Mouse (Mus musculus) kidney, adult 2 months (tissue): ENCODE results near the gene Pram1. TPM values are rescaled to one million over a fixed set of nuclear protein-coding genes. Genes with fewer than 3 reads are reported as not detected.
"Not testable (repeated sequence)": the region's sequence is repeated elsewhere in the genome, so short reads cannot be mapped to it uniquely, and the experiment has no call there.

Experiments used
- DNase-seq: peaks from one replicate; pipeline ENCODE4 v3.0.0; 2021
- H3K27ac ChIP-seq: fragments of 200-500 bp; 2 replicates; pipeline ENCODE4 v1.5.1; 2012; ENCODE audit warnings: low read depth, low read length, control low read depth, inconsistent platforms; ENCODE audit not compliant: insufficient read depth
- H3K27me3 ChIP-seq: fragments of 200-500 bp; replicated peaks from 2 replicates; pipeline ENCODE4 v1.6.1; 2012; ENCODE audit warnings: mild to moderate bottlenecking, moderate library complexity, low read length, inconsistent platforms; ENCODE audit not compliant: control insufficient read depth, insufficient read depth
- H3K36me3 ChIP-seq: fragments of 200-500 bp; 2 replicates; pipeline ENCODE4 v1.6.1; 2012; ENCODE audit warnings: mild to moderate bottlenecking, moderate library complexity, low read length, inconsistent platforms; ENCODE audit not compliant: control insufficient read depth, insufficient read depth
- H3K4me1 ChIP-seq: fragments of 200-500 bp; 2 replicates; pipeline ENCODE4 v1.6.1; 2011; ENCODE audit warnings: low read length; ENCODE audit not compliant: control insufficient read depth, insufficient read depth
- H3K4me3 ChIP-seq: fragments of 200-500 bp; 2 replicates; pipeline ENCODE4 v1.5.1; 2011; ENCODE audit warnings: mild to moderate bottlenecking, low read depth, low read length, control low read depth; ENCODE audit not compliant: insufficient read depth
- CTCF ChIP-seq: fragments of 200-500 bp; conservative IDR thresholded peaks from 2 replicates; pipeline ENCODE4 v1.5.1; 2011; ENCODE audit warnings: low read depth, mild to moderate bottlenecking, control low read depth, low read length, moderate library complexity, mixed read lengths; ENCODE audit not compliant: insufficient read depth, insufficient read length
- POLR2A ChIP-seq: fragments of 200-500 bp; IDR thresholded peaks from one replicate; pipeline ENCODE4 v1.6.1; 2011; ENCODE audit warnings: low read depth, low read length, control low read depth
- WGBS: fragments of 180-500 bp; shearing (Covaris S2); methylation state at CpG from one replicate; pipeline ENCODE4 v1.1.7; 2018; 5-methylcytosine and 5-hydroxymethylcytosine counted together
- polyA plus RNA-seq: library from polyadenylated mRNA; depleted of rRNA; stranded (reverse); fragments of >200 nt; gene quantifications from 2 replicates; pipeline ENCODE4 v1.2.3, GENCODE M21; 2012; rRNA removed

Gene Pram1
- polyA plus RNA-seq = 0.34 and 0.48 TPM in 2 replicates

DNA sequence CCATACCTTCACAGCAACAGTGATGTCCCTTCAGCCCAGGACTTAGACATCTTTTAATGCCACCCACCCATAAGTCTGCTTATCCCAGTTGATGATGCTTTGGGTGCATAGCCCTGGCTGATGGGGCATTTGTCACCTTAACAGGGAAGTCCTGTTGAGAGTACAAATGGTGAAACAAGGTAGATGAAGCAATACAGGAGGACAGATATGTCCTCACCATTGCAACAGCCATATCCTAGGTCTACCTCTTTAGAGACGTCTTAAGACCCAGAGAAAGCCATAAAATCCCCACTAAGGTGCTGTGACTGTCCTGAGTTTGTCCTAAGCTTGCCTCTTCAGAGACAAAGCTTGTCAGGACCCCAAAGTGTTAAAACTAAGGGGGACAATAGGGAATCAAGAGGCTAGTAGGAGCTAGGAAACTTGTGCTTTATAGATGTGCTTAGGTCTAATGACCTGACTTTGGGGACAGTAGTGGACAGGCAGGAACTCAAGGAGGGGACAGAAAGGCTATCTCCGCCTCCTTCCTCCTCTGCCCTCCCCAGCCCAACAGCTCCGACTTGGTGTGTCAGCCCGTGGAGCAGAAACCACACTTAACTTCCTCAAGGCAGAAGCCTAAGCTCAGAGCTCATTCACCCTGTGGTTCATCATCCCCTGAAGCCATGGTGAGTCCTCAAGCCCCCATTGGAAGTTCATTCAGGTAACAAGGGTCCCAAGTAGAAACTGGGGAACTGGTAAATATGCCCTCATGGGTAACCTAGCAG, at the start of gene Pram1:
Gene Pram1, plus strand, starts transcription at position 541 of the 761 bp plus-strand sequence.
- H3K4me1 ChIP-seq = no peaks in the 10 kb centered on the region
- DNase-seq = no peak
- 61% methylated on average over 4 of the region's 4 CpGs for WGBS
- no peak within 1 kb of the TSS for H3K4me3 ChIP-seq
- no peak within 1 kb of the TSS for H3K27ac ChIP-seq
- H3K27me3 ChIP-seq = no peaks in the 10 kb centered on the region
- TF ChIP-seq POLR2A (no peak), CTCF (no peak)
- no peaks in the 10 kb centered on the region for H3K36me3 ChIP-seq

GRCm38 (mm10) chr17:33597271-33597670, 40.6 kb upstream of the Pram1 start:
- TF ChIP-seq CTCF = no peak
- TF ChIP-seq POLR2A = no peak
- Histone ChIP-seq H3K4me3 (no peak overlapping the region), H3K27me3 (no peaks in the 10 kb centered on the region), H3K27ac (no peak overlapping the region), H3K36me3 (no peaks in the 10 kb centered on the region), H3K4me1 (no peaks in the 10 kb centered on the region)
- no peak for DNase-seq

DNA sequence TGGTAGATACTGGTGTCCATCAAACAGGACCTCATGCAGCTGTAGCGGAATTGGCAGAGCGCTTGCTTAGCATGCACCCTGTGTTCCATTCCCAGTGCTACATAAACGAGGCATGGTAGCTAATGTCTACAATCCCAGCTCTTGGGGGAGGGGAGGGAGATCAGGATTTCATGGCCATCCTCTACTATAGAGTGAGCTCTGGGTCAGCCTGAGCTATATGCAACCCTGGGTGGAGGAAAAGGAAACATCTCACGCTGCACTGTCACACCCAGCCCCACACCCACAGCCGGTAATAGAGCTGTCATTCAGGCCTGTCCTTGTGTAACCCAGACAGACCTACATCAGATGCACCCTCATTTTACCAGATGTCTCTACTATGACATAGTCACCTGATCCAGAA, 39.4 kb upstream of the Pram1 start:
- no peak for TF ChIP-seq POLR2A
- no peak for TF ChIP-seq CTCF
- Histone ChIP-seq H3K4me1 (no peaks in the 10 kb centered on the region), H3K4me3 (no peak overlapping the region), H3K27me3 (no peaks in the 10 kb centered on the region), H3K27ac (no peak overlapping the region), H3K36me3 (no peaks in the 10 kb centered on the region)
- WGBS = 87% methylated on average over 5 of the region's 5 CpGs
- no peak for DNase-seq

GRCm38 (mm10) chr17:33599836-33600475, 37.9 kb upstream of the Pram1 start:
- H3K4me3 ChIP-seq = no peak overlapping the region
- 84% methylated on average over 8 of the region's 8 CpGs for WGBS
- no peak for TF ChIP-seq CTCF
- TF ChIP-seq POLR2A = no peak
- DNase-seq = no peak
- H3K36me3 ChIP-seq = no peaks in the 10 kb centered on the region
- H3K27me3 ChIP-seq = no peaks in the 10 kb centered on the region
- no peak overlapping the region for H3K27ac ChIP-seq
- H3K4me1 ChIP-seq = no peaks in the 10 kb centered on the region

DNA sequence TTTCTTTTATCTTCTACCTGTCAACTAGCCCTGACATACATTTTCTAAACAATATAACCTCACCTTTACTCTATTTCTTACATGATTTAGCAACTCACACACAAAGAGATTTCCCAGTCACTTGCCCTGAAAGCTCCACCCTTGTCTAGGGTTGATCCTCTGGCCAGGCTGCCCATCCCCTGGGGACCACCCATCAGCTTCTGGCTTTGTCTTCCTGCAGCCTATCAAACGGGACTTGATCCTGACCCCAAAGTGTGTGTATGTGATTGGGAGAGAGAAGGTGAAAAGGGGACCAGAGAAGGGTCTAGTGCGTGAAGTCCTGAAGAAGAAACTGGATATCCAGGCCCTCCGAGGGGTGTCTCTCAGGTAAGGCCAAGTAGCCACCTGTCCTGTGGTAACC, 37.0 kb upstream of the Pram1 start:
- WGBS = 70% methylated on average over 3 of the region's 3 CpGs
- Histone ChIP-seq H3K4me1 (no peaks in the 10 kb centered on the region), H3K27ac (no peak overlapping the region), H3K4me3 (no peak overlapping the region), H3K27me3 (no peaks in the 10 kb centered on the region), H3K36me3 (no peaks in the 10 kb centered on the region)
- TF ChIP-seq POLR2A (no peak), CTCF (no peak)
- no peak for DNase-seq

DNA sequence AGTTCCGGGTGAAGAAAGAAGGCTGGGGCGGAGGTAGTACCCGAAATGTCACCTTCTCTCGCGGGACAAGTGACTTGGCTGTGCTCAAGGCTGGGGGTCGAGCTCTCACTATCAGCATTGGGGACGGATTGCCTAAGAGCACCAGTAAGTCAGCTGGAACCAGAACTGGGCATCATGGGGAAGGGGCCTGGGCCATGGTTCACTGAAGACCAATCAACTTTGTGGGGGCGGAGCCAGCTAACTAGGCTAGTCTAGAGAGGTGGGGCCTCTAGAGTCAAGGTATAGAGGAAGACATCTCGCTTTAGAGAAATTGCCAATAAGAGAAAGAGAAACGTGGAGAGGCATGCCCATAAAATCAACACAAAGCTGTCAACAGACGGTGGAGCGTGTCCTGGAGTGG, 35.9 kb upstream of the Pram1 start:
- Histone ChIP-seq H3K4me3 (no peak overlapping the region), H3K36me3 (no peaks in the 10 kb centered on the region), H3K27me3 (no peaks in the 10 kb centered on the region), H3K4me1 (no peaks in the 10 kb centered on the region), H3K27ac (no peak overlapping the region)
- 81% methylated on average over 12 of the region's 12 CpGs for WGBS
- TF ChIP-seq POLR2A (no peak), CTCF (no peak)
- no peak for DNase-seq

DNA sequence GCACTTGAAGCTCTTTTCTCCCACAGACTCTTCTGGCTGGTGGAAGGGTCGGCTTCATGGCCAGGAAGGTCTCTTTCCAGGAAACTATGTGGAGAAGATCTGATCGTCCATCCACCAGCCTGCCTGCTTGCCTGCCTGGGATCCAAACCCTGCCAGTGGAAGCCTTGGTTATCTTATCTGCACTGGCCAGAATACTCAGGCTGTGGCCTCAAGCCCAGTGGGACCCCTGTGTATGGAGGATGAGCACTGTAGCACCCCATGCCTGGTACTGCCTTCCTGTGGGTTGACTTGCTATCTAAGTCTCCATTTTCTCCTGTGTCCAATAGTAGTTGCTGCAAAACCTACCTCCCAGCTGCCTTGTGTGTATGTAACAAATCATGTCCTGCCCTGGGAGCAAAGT, 30.6 kb upstream of the Pram1 start:
- 77% methylated on average over 2 of the region's 2 CpGs for WGBS
- TF ChIP-seq POLR2A (no peak), CTCF (no peak)
- Histone ChIP-seq H3K27me3 (no peaks in the 10 kb centered on the region), H3K4me3 (no peak overlapping the region), H3K36me3 (no peaks in the 10 kb centered on the region), H3K27ac (no peak overlapping the region), H3K4me1 (no peaks in the 10 kb centered on the region)
- DNase-seq = no peak

DNA sequence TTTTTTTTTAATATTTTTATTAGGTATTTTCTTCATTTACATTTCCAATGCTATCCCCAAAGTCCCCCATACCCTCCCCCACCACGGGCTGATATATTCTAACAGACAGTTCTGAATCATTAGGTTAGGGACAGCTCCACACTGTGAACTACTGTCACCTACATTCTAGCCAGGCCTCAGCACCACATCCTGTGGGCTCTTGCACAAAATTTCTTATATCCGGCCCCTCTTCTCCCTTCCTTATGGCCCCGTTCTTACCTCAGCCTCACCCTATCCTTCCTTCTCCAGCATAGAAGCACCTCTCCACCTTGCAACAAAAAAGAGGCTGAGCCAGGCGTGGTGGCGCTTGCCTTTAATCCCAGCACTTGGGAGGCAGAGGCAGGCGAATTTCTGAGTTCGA, 27.3 kb upstream of the Pram1 start:
- DNase-seq = no peak
- TF ChIP-seq CTCF (no peak), POLR2A (no peak)
- Histone ChIP-seq H3K4me3 (no peak overlapping the region), H3K4me1 (no peaks in the 10 kb centered on the region), H3K36me3 (no peaks in the 10 kb centered on the region), H3K27ac (no peak overlapping the region), H3K27me3 (no peaks in the 10 kb centered on the region)
- WGBS = 88% methylated on average over 7 of the region's 7 CpGs

- H3K36me3 ChIP-seq, H3K4me1 ChIP-seq, H3K27ac ChIP-seq, DNase-seq, H3K4me3 ChIP-seq, H3K27me3 ChIP-seq: not testable (repeated sequence)
- 90% methylated on average over 5 of the region's 5 CpGs for WGBS
Measured at GRCm38 (mm10) chr17:33613726-33614125, 24.1 kb upstream of the Pram1 start.
